ENCODE assay signal across 27 mouse cellular contexts in genomic region chr7:132830955-132831354, GRCm38 (mm10).
"Had no signal": no experiment of that assay in that cellular context is flagged by ENCODE, and none has a peak within 500 bp of the region (broad histone marks: within the 10 kb centered on the region; RNA-seq: fewer than 3 reads in every experiment).

No protein-coding gene starts in this region.

- H3K27ac ChIP-seq: embryonic facial prominence, embryonic 10.5 days; embryonic facial prominence, embryonic 12.5 days; embryonic facial prominence, embryonic 13.5 days; embryonic facial prominence, embryonic 15.5 days; forebrain, embryonic 10.5 days; forebrain, embryonic 12.5 days; forebrain, embryonic 13.5 days; forebrain, embryonic 15.5 days; gastrocnemius, adult 2 months had no signal

- H3K4me3 ChIP-seq: embryonic facial prominence, embryonic 10.5 days; embryonic facial prominence, embryonic 12.5 days; embryonic facial prominence, embryonic 13.5 days; embryonic facial prominence, embryonic 15.5 days; erythroblast, embryonic 14.5 days; forebrain, embryonic 10.5 days; forebrain, embryonic 12.5 days; forebrain, embryonic 13.5 days; forebrain, embryonic 15.5 days; gastrocnemius, adult 2 months had no signal

- H3K4me2 ChIP-seq: embryonic facial prominence, embryonic 12.5 days; embryonic facial prominence, embryonic 13.5 days; embryonic facial prominence, embryonic 15.5 days; forebrain, embryonic 12.5 days; forebrain, embryonic 13.5 days; forebrain, embryonic 15.5 days had no signal

- H3K9ac ChIP-seq: embryonic facial prominence, embryonic 12.5 days; embryonic facial prominence, embryonic 13.5 days; embryonic facial prominence, embryonic 15.5 days; forebrain, embryonic 12.5 days; forebrain, embryonic 13.5 days; forebrain, embryonic 15.5 days; forebrain, postnatal 0 days had no signal

- ATAC-seq: forebrain, embryonic 13.5 days; forebrain, embryonic 14.5 days; forebrain, embryonic 15.5 days; forebrain, embryonic 16.5 days; forebrain, postnatal 0 days had no signal

- DNase-seq: cerebellum, adult 18-20 months; cerebellum, adult 2 months; cerebellum, adult 8-10 months; cerebellum, adult 9-10 months; cerebellum, adult 9-11 months; cerebellum, postnatal 10 days; cerebellum, postnatal 14 days; cerebellum, postnatal 25 days; cerebellum, postnatal 36 days; embryo, embryonic 11 days; forebrain, postnatal 0 days; gastrocnemius, adult 2 months; gastrocnemius, postnatal 10 days; gastrocnemius, postnatal 14 days; gastrocnemius, postnatal 25 days; gastrocnemius, postnatal 36 days had no signal

- H3K27me3 ChIP-seq: embryonic facial prominence, embryonic 12.5 days; embryonic facial prominence, embryonic 13.5 days; embryonic facial prominence, embryonic 15.5 days; forebrain, embryonic 12.5 days; forebrain, embryonic 13.5 days; forebrain, embryonic 15.5 days had no signal

- H3K9me3 ChIP-seq: embryonic facial prominence, embryonic 10.5 days; embryonic facial prominence, embryonic 12.5 days; embryonic facial prominence, embryonic 13.5 days; embryonic facial prominence, embryonic 15.5 days; forebrain, embryonic 10.5 days; forebrain, embryonic 12.5 days; forebrain, embryonic 13.5 days; forebrain, embryonic 15.5 days had no signal

- H3K4me1 ChIP-seq: embryonic facial prominence, embryonic 10.5 days; embryonic facial prominence, embryonic 12.5 days; embryonic facial prominence, embryonic 13.5 days; embryonic facial prominence, embryonic 15.5 days; forebrain, embryonic 10.5 days; forebrain, embryonic 12.5 days; forebrain, embryonic 15.5 days had no signal
